Mouse (Mus musculus): ENCODE results near the gene Gm3667.
"Not testable (repeated sequence)": the region's sequence is repeated elsewhere in the genome, so short reads cannot be mapped to it uniquely, and the experiment has no call there.

Gm3667 gene

GRCm38 (mm10) chr14:6889521-6890012, at the start of gene Gm3667:
TSS of gene Gm3667 (minus strand) at chr14:6889962.
- peak; percentile 25 for DNase-seq (ENCODE audit: low spot score)

GRCm38 (mm10) chr14:6899881-6900280, 10.1 kb upstream of the Gm3667 start:
- not testable (repeated sequence) for DNase-seq (ENCODE audit: low spot score)

- DNase-seq (ENCODE audit: low spot score): not testable (repeated sequence)
Measured at GRCm38 (mm10) chr14:6888811-6889210, 951 bp downstream of the Gm3667 start.

GRCm38 (mm10) chr14:6840211-6840610, 49.6 kb downstream of the Gm3667 start, which contains the start of gene Gm3642:
TSS of gene Gm3642 (minus strand) at chr14:6840311.
- DNase-seq (ENCODE audit: low spot score): not testable (repeated sequence)

GRCm38 (mm10) chr14:6823297-6823696, 66.5 kb downstream of the Gm3667 start:
- not testable (repeated sequence) for DNase-seq (ENCODE audit: low spot score)

Measured in retina, embryonic 14.5 days (tissue).